Mouse (Mus musculus): ENCODE measurements around the gene Eml6.

- TF ChIP-seq CTCF (IDR thresholded peaks at IDR 0.05; ENCODE audit: insufficient read depth, low read depth, low read length) (no peak), POLR2A (IDR thresholded peaks at IDR 0.05; ENCODE audit: insufficient read depth, low read depth, low read length) (no peak)
These were observed 186.1 kb downstream of the Eml6 start for GRCm38 (mm10) chr11:29839781-29840180.
